Mouse (Mus musculus) testis, adult 2 months (tissue): Measurements from ENCODE around the gene Ggcx. TPM values are rescaled to one million over a fixed set of nuclear protein-coding genes. Genes with fewer than 3 reads are reported as not detected.
A peak's percentile ranks its signal among the peaks of the same experiment; 100 is the strongest.

Experiments used
- H3K27ac ChIP-seq: fragments of 200-500 bp; 2 replicates; pipeline ENCODE4 v1.5.1; 2012; ENCODE audit warnings: low read depth, low read length; ENCODE audit not compliant: control insufficient read depth, insufficient read depth
- H3K27me3 ChIP-seq: fragments of 200-500 bp; 2 replicates; pipeline ENCODE4 v1.6.1; 2012; ENCODE audit warnings: mild to moderate bottlenecking, low read length, moderate library complexity; ENCODE audit not compliant: control insufficient read depth, insufficient read depth
- H3K36me3 ChIP-seq: fragments of 200-500 bp; 2 replicates; pipeline ENCODE4 v1.6.1; 2012; ENCODE audit warnings: mild to moderate bottlenecking, low read length; ENCODE audit not compliant: control insufficient read depth, insufficient read depth
- H3K4me1 ChIP-seq: fragments of 200-500 bp; 2 replicates; pipeline ENCODE4 v1.6.1; 2012; ENCODE audit warnings: low read length; ENCODE audit not compliant: control insufficient read depth, insufficient read depth
- H3K4me3 ChIP-seq: fragments of 200-500 bp; 2 replicates; pipeline ENCODE4 v1.5.1; 2012; ENCODE audit warnings: low read depth, mild to moderate bottlenecking, low read length, moderate library complexity, mixed read lengths; ENCODE audit not compliant: control insufficient read depth
- CTCF ChIP-seq: fragments of 200-500 bp; IDR thresholded peaks from 2 replicates; pipeline ENCODE4 v1.5.1; 2012; ENCODE audit warnings: low read depth, mild to moderate bottlenecking, inconsistent platforms, low read length, moderate library complexity; ENCODE audit not compliant: control insufficient read depth, insufficient read depth, insufficient replicate concordance
- POLR2A ChIP-seq: fragments of 200-500 bp; IDR thresholded peaks from 2 replicates; pipeline ENCODE4 v1.6.1; 2012; ENCODE audit warnings: low read depth, mild to moderate bottlenecking, inconsistent platforms, low read length, moderate library complexity; ENCODE audit not compliant: control insufficient read depth
- polyA plus RNA-seq: library from polyadenylated mRNA; depleted of rRNA; stranded (reverse); fragments of >200 nt; gene quantifications from 2 replicates; pipeline ENCODE4 v1.2.3, GENCODE M21; 2012

Gene Ggcx
- polyA plus RNA-seq, 1 experiment: 4.1 TPM

GRCm38 (mm10) chr6:72415181-72415580 lies 1.1 kb downstream of the Ggcx start:
- no peaks in the 10 kb centered on the region for H3K27me3 ChIP-seq
- H3K4me1 ChIP-seq: peaks cover 8% of the 10 kb centered on the region
- TF ChIP-seq POLR2A: no peak
- no peak for TF ChIP-seq CTCF
- no peak overlapping the region for H3K27ac ChIP-seq
- H3K36me3 ChIP-seq: no peaks in the 10 kb centered on the region
- no peak overlapping the region for H3K4me3 ChIP-seq

DNA sequence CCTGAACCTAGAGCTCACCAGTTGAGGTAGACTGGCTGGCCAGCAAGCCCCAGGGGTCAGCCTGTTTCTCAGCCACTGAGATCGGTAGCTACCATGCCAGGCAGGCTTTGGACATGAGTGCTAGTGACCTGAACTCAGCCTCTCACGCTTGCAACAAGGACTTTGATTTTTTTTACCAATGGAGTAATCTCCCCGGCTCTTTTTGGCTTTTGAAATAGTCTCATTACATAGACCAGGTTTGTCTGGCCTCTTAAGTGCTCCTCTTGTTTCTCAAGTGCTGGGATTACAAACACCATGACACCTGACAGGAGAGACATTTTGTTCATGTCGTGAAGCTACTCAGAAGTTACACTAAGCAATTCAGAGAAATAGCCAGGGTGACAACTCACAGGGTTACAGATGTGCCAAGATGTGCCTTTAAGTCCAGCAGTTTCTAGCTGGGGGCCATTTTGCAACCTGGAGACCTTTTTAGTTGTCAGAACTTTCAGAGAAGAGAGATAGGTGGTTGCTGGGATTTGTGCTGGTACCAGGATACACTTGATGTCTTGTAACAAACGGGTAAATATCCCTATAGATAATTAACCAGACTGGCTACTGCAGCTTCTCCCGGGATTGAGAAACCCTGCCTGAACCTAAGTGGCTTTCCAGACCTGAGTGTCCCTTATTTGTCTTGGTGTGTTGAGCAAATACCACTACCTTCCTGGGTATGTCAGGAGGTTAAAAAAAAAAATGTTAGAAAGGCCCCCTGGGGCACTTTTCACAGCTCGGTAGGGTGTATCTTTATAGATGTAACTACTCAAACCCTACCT lies 2.1 kb downstream of the Ggcx start:
- H3K27me3 ChIP-seq: no peaks in the 10 kb centered on the region
- no peak for TF ChIP-seq POLR2A
- H3K4me3 ChIP-seq: no peak overlapping the region
- peaks cover 8% of the 10 kb centered on the region for H3K4me1 ChIP-seq
- no peak overlapping the region for H3K27ac ChIP-seq
- no peaks in the 10 kb centered on the region for H3K36me3 ChIP-seq

- H3K4me3 ChIP-seq: no peak overlapping the region
- H3K27ac ChIP-seq: no peak overlapping the region
- no peak for TF ChIP-seq CTCF
- no peak for TF ChIP-seq POLR2A
- no peaks in the 10 kb centered on the region for H3K27me3 ChIP-seq
- H3K4me1 ChIP-seq: peaks cover 8% of the 10 kb centered on the region
- H3K36me3 ChIP-seq: no peaks in the 10 kb centered on the region
Measured at GRCm38 (mm10) chr6:72418279-72418678, 4.2 kb downstream of the Ggcx start.

GRCm38 (mm10) chr6:72419806-72420205 lies 5.7 kb downstream of the Ggcx start:
- H3K4me3 ChIP-seq: no peak overlapping the region
- no peaks in the 10 kb centered on the region; the same call in 1 of the 2 replicates for H3K36me3 ChIP-seq
- no peaks in the 10 kb centered on the region for H3K4me1 ChIP-seq
- TF ChIP-seq POLR2A (no peak), CTCF (no peak)
- no peaks in the 10 kb centered on the region for H3K27me3 ChIP-seq
- no peak overlapping the region for H3K27ac ChIP-seq

- no peaks in the 10 kb centered on the region for H3K27me3 ChIP-seq
- H3K4me3 ChIP-seq: no peak overlapping the region
- no peaks in the 10 kb centered on the region for H3K4me1 ChIP-seq
- no peaks in the 10 kb centered on the region; the same call in 1 of the 2 replicates for H3K36me3 ChIP-seq
- H3K27ac ChIP-seq: no peak overlapping the region
- no peak for TF ChIP-seq POLR2A
Measured at GRCm38 (mm10) chr6:72420901-72421300, 6.8 kb downstream of the Ggcx start.

DNA sequence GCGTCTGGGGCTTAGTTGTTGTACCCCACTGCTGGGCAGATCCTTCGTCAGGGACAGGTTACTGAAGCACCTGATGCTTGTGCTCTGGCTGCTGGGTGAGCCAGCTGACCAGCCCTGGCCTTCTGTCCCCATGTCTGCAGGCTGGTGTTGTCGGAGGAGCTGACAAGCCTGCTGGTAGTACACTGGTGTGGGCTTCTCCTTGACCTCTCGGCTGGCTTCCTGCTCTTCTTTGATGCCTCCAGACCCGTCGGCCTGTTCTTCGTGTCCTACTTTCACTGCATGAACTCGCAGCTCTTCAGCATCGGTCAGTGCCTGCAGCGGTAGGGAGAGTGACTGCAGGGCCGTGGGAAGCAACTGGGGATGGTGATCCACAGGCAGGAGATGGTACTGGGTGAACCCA lies 11.5 kb downstream of the Ggcx start:
- no peaks in the 10 kb centered on the region for H3K27me3 ChIP-seq
- no peak overlapping the region for H3K27ac ChIP-seq
- H3K36me3 ChIP-seq: no peaks in the 10 kb centered on the region; the same call in 1 of the 2 replicates
- H3K4me1 ChIP-seq: no peaks in the 10 kb centered on the region
- no peak for TF ChIP-seq CTCF
- no peak for TF ChIP-seq POLR2A
- H3K4me3 ChIP-seq: no peak overlapping the region

DNA sequence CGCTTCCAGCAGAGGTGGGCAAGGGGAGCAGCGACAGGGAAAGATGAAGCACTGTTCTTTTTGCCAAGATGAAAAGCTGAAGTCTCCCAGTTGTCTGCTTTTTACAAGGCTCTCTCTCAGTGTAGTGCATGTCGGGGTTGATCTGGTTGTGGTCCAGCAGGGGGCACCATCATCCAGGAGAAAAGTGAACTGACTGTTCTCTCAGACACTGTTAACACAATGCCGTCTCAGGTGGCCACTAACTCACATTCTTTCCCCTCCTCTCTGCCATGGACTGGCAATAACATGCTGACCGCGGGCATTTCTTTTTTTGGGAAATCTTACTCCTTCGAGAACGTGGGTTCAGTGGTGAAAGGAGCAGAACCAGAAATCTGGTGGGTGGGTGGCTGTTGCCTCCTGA lies 13.9 kb downstream of the Ggcx start:
- Histone ChIP-seq H3K4me1 (no peaks in the 10 kb centered on the region), H3K4me3 (no peak overlapping the region), H3K27me3 (no peaks in the 10 kb centered on the region), H3K27ac (no peak overlapping the region), H3K36me3 (peaks cover 1% of the 10 kb centered on the region)
- TF ChIP-seq POLR2A: no peak
- peak; percentile 52; the same call in 1 of the 2 replicates for TF ChIP-seq CTCF
